Mouse (Mus musculus): Measurements from ENCODE around the gene Pdhb.

Gene Pdhb

GRCm38 (mm10) chr14:8172507-8173410 is at the start of gene Pdhb:
Pdhb (minus strand) TSS chr14:8173025.
- DNase-seq (ENCODE audit: low read depth, low spot score) = peak; percentile 100

- DNase-seq (ENCODE audit: low read depth, low spot score) = no peak
Observed at GRCm38 (mm10) chr14:8222561-8222960, 49.7 kb upstream of the Pdhb start.

- DNase-seq (ENCODE audit: low read depth, low spot score) = no peak
Observed at GRCm38 (mm10) chr14:8220912-8221311, 48.1 kb upstream of the Pdhb start.

- DNase-seq (ENCODE audit: low read depth, low spot score) = peak; percentile 44
Observed at GRCm38 (mm10) chr14:8220306-8220705, 47.5 kb upstream of the Pdhb start.

GRCm38 (mm10) chr14:8219876-8220275 is 47.1 kb upstream of the Pdhb start:
- no peak for DNase-seq (ENCODE audit: low read depth, low spot score)

- peak; percentile 90 for DNase-seq (ENCODE audit: low read depth, low spot score)
Observed at GRCm38 (mm10) chr14:8218730-8219380, 46.0 kb upstream of the Pdhb start.

- peak; percentile 45 for DNase-seq (ENCODE audit: low read depth, low spot score)
Observed at GRCm38 (mm10) chr14:8218238-8218637, 45.4 kb upstream of the Pdhb start.

GRCm38 (mm10) chr14:8216100-8216499 is 43.3 kb upstream of the Pdhb start:
- no peak for DNase-seq (ENCODE audit: low read depth, low spot score)

- DNase-seq (ENCODE audit: low read depth, low spot score) = peak; percentile 69
Observed at GRCm38 (mm10) chr14:8215208-8215778, 42.5 kb upstream of the Pdhb start.

GRCm38 (mm10) chr14:8214299-8215207 is 41.7 kb upstream of the Pdhb start:
- DNase-seq (ENCODE audit: low read depth, low spot score) = peak; percentile 75

- peak; percentile 98 for DNase-seq (ENCODE audit: low read depth, low spot score)
Observed at GRCm38 (mm10) chr14:8213803-8214224, 41.0 kb upstream of the Pdhb start, which contains the start of gene Kctd6. Kctd6 (plus strand) TSS chr14:8214140.

- DNase-seq (ENCODE audit: low read depth, low spot score) = no peak
Observed at GRCm38 (mm10) chr14:8212996-8213395, 40.2 kb upstream of the Pdhb start.

- DNase-seq (ENCODE audit: low read depth, low spot score) = no peak
Observed at GRCm38 (mm10) chr14:8209896-8210295, 37.1 kb upstream of the Pdhb start.

GRCm38 (mm10) chr14:8208876-8209275 is 36.1 kb upstream of the Pdhb start:
- no peak for DNase-seq (ENCODE audit: low read depth, low spot score)

GRCm38 (mm10) chr14:8207543-8207942 is 34.7 kb upstream of the Pdhb start:
- DNase-seq (ENCODE audit: low read depth, low spot score) = no peak

GRCm38 (mm10) chr14:8207105-8207504 is 34.3 kb upstream of the Pdhb start:
- DNase-seq (ENCODE audit: low read depth, low spot score) = peak; percentile 83

- peak; percentile 18 for DNase-seq (ENCODE audit: low read depth, low spot score)
Observed at GRCm38 (mm10) chr14:8206179-8206910, 33.5 kb upstream of the Pdhb start.

GRCm38 (mm10) chr14:8201715-8202114 is 28.9 kb upstream of the Pdhb start:
- peak; percentile 66 for DNase-seq (ENCODE audit: low read depth, low spot score)

GRCm38 (mm10) chr14:8200769-8201168 is 27.9 kb upstream of the Pdhb start:
- DNase-seq (ENCODE audit: low read depth, low spot score) = no peak

- DNase-seq (ENCODE audit: low read depth, low spot score) = no peak
Observed at GRCm38 (mm10) chr14:8192727-8193126, 19.9 kb upstream of the Pdhb start.

Data from ZHBTc4 (cell line).